Mouse (Mus musculus): Measurements from ENCODE around the gene Vmn1r59. TPM values are rescaled to one million over a fixed set of nuclear protein-coding genes. Genes with fewer than 3 reads are reported as not detected.
"Not testable (repeated sequence)": the region's sequence is repeated elsewhere in the genome, so short reads cannot be mapped to it uniquely, and the experiment has no call there.

The Vmn1r59 gene
- not detected in 2 replicates for polyA plus RNA-seq (2015; fragmentation: Nextera tagmentation; extraction: Ambion mirVana)

GRCm38 (mm10) chr7:5456674-5457073, at the start of gene Vmn1r59:
Vmn1r59 (minus strand) TSS chr7:5456774.
- no peaks in the 10 kb centered on the region for H3K27me3 ChIP-seq
- peaks cover 39% of the 10 kb centered on the region for H3K9me3 ChIP-seq (replicated peaks)
- H3K4me1 ChIP-seq = no peaks in the 10 kb centered on the region
- no peak within 1 kb of the TSS for H3K4me2 ChIP-seq
- no peak for ATAC-seq
- no peak within 1 kb of the TSS for H3K9ac ChIP-seq
- no peak within 1 kb of the TSS for H3K4me3 ChIP-seq
- H3K36me3 ChIP-seq (ENCODE audit: poor library complexity, severe bottlenecking) = no peaks in the 10 kb centered on the region
- H3K27ac ChIP-seq = no peak within 1 kb of the TSS

DNA sequence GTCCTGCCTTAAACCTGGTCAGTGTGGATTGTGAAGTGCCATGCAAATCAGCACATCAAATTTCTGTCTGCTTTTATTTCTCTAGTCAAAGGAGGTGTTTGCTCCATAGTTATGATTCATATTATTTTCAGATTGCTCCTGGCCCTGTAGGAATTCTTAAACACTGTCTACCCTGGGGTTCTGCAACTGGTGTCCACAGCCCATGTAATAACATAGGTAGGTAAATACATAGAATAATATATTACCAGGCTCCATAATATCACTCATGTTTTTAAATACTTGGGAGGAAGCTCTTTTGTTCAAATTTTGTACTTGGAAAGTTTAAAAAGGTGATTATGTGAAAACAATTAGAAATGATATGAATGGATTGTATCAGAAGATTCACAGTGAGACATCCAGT, 37.3 kb upstream of the Vmn1r59 start, which contains the start of gene Vmn2r28:
TSS of gene Vmn2r28 (minus strand) at position 101 of the 400 bp plus-strand sequence.
- H3K27me3 ChIP-seq; H3K36me3 ChIP-seq (ENCODE audit: poor library complexity, severe bottlenecking); H3K4me2 ChIP-seq; ATAC-seq; H3K4me3 ChIP-seq; H3K27ac ChIP-seq; H3K9me3 ChIP-seq (replicated peaks); H3K4me1 ChIP-seq; H3K9ac ChIP-seq: not testable (repeated sequence)

- H3K4me1 ChIP-seq; ATAC-seq; H3K4me3 ChIP-seq; H3K36me3 ChIP-seq (ENCODE audit: poor library complexity, severe bottlenecking); H3K27ac ChIP-seq; H3K4me2 ChIP-seq; H3K27me3 ChIP-seq; H3K9ac ChIP-seq: not testable (repeated sequence)
- 78% methylated on average over 3 of the region's 3 CpGs for WGBS
- peaks cover 38% of the 10 kb centered on the region for H3K9me3 ChIP-seq (replicated peaks)
Observed at GRCm38 (mm10) chr7:5454011-5454410, 2.6 kb downstream of the Vmn1r59 start.

DNA sequence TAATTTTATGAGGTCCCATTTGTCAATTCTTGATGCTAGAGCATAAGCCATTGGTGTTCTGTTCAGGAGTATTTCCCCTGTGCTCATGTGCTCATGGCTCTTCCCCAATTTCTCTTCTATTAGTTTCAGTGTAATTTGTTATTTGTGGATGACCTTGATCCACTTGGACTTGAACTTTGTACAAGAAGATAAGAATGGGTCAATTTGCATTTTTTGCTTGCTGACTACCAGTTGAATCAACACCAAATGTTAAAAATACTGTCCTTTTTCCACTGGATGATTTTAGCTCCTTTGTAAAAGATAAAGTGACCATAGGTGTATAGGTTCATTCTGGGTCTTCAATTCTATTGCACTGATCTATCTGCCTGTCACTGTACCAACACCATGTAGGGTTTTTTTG, 7.9 kb downstream of the Vmn1r59 start:
- no peak for ATAC-seq
- Histone ChIP-seq H3K4me1 (no peaks in the 10 kb centered on the region), H3K9ac (no peak overlapping the region), H3K36me3 (ENCODE audit: poor library complexity, severe bottlenecking) (no peaks in the 10 kb centered on the region), H3K27ac (no peak overlapping the region), H3K4me3 (no peak overlapping the region), H3K9me3 (replicated peaks) (peaks cover 22% of the 10 kb centered on the region), H3K4me2 (no peak overlapping the region), H3K27me3 (no peaks in the 10 kb centered on the region)

- not testable (repeated sequence) for H3K4me3 ChIP-seq; H3K27me3 ChIP-seq; H3K4me2 ChIP-seq; H3K4me1 ChIP-seq; H3K36me3 ChIP-seq (ENCODE audit: poor library complexity, severe bottlenecking); ATAC-seq; H3K9ac ChIP-seq; H3K27ac ChIP-seq
- peaks cover 11% of the 10 kb centered on the region; the same call in 1 of the 2 replicates for H3K9me3 ChIP-seq (replicated peaks)
Observed at GRCm38 (mm10) chr7:5413296-5413695, 43.3 kb downstream of the Vmn1r59 start, which contains the start of gene Vmn1r58. Vmn1r58 (minus strand) TSS chr7:5413396.

GRCm38 (mm10) chr7:5406201-5406600, 50.4 kb downstream of the Vmn1r59 start:
- H3K9ac ChIP-seq = no peak overlapping the region
- peaks cover 37% of the 10 kb centered on the region for H3K9me3 ChIP-seq (replicated peaks)
- ATAC-seq = no peak

More at GRCm38 (mm10) chr7:5406201-5406600, 50.4 kb downstream of the Vmn1r59 start:
- Histone ChIP-seq H3K36me3 (ENCODE audit: poor library complexity, severe bottlenecking) (no peaks in the 10 kb centered on the region), H3K27me3 (no peaks in the 10 kb centered on the region), H3K27ac (no peak overlapping the region), H3K4me3 (no peak overlapping the region), H3K4me1 (no peaks in the 10 kb centered on the region), H3K4me2 (no peak overlapping the region)
- 47% methylated on average over 2 of the region's 2 CpGs for WGBS

Other genes with a start within 250 kb of the Vmn1r59 start
- gene Vmn1r57, start 238.3 kb downstream of the Vmn1r59 start, polyA plus RNA-seq (2015; fragmentation: Nextera tagmentation; extraction: Ambion mirVana) = not detected in 2 replicates
- gene Gm5065, start 106.2 kb downstream of the Vmn1r59 start, polyA plus RNA-seq (2015; fragmentation: Nextera tagmentation; extraction: Ambion mirVana) = not detected in 2 replicates
- gene Nlrp2, start 105.7 kb downstream of the Vmn1r59 start, polyA plus RNA-seq (2015; fragmentation: Nextera tagmentation; extraction: Ambion mirVana) = not detected in 2 replicates
- not detected in 2 replicates for gene Vmn1r58, start 43.4 kb downstream of the Vmn1r59 start, polyA plus RNA-seq (2015; fragmentation: Nextera tagmentation; extraction: Ambion mirVana)
- not detected in 2 replicates for gene Vmn2r28, start 37.2 kb upstream of the Vmn1r59 start, polyA plus RNA-seq (2015; fragmentation: Nextera tagmentation; extraction: Ambion mirVana)
- gene Vmn1r60, start 90.5 kb upstream of the Vmn1r59 start, polyA plus RNA-seq (2015; fragmentation: Nextera tagmentation; extraction: Ambion mirVana) = not detected in 2 replicates
- gene Vmn1r61, start 156.5 kb upstream of the Vmn1r59 start, polyA plus RNA-seq (2015; fragmentation: Nextera tagmentation; extraction: Ambion mirVana) = not detected in 2 replicates
- gene Vmn1r62, start 216.9 kb upstream of the Vmn1r59 start, polyA plus RNA-seq (2015; fragmentation: Nextera tagmentation; extraction: Ambion mirVana) = not detected in 2 replicates

Data from forebrain, embryonic 13.5 days (tissue).